Mouse (Mus musculus): Measurements from ENCODE around the gene Nudt7.

The Nudt7 gene

GRCm38 (mm10) chr8:114133510-114134362, at the start of gene Nudt7:
TSS of gene Nudt7 (plus strand) at chr8:114133557.
- peak; percentile 76 for DNase-seq (ENCODE audit: low spot score)

- no peak for DNase-seq (ENCODE audit: low spot score)
Observed at GRCm38 (mm10) chr8:114087932-114088331, 45.4 kb upstream of the Nudt7 start.

- DNase-seq (ENCODE audit: low spot score) = no peak
Observed at GRCm38 (mm10) chr8:114090736-114091135, 42.6 kb upstream of the Nudt7 start.

- DNase-seq (ENCODE audit: low spot score) = no peak
Observed at GRCm38 (mm10) chr8:114093321-114093720, 40.0 kb upstream of the Nudt7 start.

- DNase-seq (ENCODE audit: low spot score) = no peak
Observed at GRCm38 (mm10) chr8:114094526-114094925, 38.8 kb upstream of the Nudt7 start.

- no peak for DNase-seq (ENCODE audit: low spot score)
Observed at GRCm38 (mm10) chr8:114100561-114101206, 32.7 kb upstream of the Nudt7 start.

DNA sequence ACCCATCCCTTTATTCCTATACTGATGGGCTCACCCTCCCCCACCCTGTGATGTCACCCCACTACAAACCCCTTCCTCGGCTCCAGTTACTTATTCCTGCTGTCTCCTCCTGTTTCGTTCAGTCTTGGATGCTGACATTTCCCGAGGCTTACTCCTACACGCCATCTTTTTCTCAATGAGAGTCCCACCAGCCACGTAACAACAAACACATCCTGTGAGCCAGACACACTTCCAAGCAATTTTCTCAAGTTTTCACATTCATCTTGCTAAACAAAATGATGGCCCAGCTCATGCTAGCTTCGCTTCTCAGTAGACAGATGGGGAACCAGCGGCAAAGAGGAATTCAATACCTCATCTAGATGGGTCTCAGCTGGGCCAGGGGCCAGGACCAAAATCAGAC, 30.0 kb upstream of the Nudt7 start:
- no peak for DNase-seq (ENCODE audit: low spot score)

DNA sequence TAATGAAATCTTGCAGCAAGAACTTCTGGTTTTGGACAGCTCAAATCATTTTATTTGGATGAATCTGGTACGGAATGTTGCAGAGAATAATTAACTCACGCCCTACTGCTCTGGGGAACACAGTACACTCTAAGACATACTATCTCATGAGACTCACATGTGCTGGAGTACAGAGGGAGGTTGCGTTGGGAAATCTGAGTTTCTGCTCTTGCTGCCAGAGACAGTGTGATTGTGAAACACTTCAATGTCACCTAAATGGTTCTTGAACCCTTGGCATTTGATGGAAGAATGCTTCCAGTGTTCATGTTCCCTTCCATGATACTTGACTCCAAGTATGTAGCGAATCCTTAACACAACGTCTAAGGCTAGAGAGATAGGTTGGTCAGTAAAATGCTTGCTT, 27.4 kb upstream of the Nudt7 start:
- DNase-seq (ENCODE audit: low spot score) = no peak

DNA sequence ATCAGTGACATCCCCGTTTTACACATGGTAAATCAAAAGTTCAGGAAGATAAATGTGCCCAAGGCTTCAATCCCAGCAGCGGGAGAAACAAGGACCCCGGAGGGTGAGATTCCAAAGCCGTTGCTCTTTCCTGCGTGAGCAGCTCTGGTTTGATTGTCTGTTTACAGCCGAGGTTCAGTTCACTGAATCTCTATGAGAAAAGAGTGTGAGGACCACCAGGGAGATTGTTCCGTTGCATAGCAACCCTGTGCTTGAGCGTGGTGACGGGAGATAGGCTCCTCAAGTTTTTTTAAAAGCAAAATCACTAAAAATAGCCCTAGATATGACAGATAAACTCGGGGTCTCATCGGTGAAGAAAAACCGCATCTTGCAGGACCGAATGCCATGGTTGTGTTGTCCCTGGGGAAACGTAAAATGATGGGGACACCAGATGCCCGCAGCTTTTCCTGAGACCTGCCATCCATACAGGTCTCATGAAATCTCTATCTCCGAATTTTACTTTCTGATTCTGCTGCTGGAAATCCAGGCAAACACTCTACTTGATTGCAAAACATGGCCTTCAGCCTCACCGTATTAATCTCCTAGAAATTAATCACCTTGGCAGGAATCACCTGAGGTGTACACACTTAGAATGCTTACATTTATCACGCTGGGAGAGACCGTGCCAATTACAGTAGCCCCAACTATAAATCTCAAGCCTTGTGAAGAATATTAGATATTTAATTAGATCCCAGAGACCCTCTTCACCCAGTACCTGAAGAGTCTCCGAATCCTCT, 23.8 kb upstream of the Nudt7 start:
- no peak for DNase-seq (ENCODE audit: low spot score)

- DNase-seq (ENCODE audit: low spot score) = no peak
Observed at GRCm38 (mm10) chr8:114115076-114115475, 18.3 kb upstream of the Nudt7 start.

DNA sequence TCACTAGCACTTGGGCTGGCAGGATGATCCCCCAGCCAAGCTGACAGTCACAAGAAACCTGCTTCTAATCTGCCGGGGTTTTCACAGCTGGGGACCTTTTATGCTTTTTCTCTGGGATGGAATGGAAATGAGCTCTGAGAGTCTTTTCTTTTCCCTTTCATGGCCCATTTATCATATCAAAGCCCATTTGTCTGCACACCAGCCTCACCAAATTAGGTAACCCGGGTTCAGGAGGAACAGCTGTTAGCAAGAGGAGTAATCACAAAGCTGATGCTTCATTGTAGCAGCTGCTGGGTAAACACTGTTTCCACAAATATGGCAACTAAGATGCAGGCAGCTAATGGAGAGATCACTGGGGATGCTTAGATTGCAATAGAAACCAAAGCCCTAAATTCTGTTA, 17.3 kb upstream of the Nudt7 start:
- DNase-seq (ENCODE audit: low spot score) = no peak

- no peak for DNase-seq (ENCODE audit: low spot score)
Observed at GRCm38 (mm10) chr8:114117439-114117838, 15.9 kb upstream of the Nudt7 start.

- DNase-seq (ENCODE audit: low spot score) = peak; percentile 37
Observed at GRCm38 (mm10) chr8:114121781-114122180, 11.6 kb upstream of the Nudt7 start.

DNA sequence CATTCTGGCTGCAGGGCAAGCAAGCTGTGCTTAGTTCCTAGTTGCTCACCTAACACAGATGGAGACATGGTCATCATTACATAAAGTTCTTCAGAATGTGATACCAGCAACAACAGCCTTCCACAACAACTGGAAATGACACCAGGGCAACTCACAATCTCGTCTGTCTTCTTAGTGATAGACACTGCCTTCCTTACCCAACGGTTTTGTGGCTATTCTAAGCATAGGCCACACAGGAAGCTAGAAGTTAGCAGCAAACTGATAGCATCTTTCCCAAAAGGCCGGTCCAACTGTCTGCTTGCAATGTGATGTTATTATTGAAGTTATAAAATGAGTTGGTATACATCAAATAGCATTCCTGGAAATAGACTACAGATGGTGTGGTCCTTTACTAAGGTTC, 9.7 kb upstream of the Nudt7 start:
- no peak for DNase-seq (ENCODE audit: low spot score)

DNA sequence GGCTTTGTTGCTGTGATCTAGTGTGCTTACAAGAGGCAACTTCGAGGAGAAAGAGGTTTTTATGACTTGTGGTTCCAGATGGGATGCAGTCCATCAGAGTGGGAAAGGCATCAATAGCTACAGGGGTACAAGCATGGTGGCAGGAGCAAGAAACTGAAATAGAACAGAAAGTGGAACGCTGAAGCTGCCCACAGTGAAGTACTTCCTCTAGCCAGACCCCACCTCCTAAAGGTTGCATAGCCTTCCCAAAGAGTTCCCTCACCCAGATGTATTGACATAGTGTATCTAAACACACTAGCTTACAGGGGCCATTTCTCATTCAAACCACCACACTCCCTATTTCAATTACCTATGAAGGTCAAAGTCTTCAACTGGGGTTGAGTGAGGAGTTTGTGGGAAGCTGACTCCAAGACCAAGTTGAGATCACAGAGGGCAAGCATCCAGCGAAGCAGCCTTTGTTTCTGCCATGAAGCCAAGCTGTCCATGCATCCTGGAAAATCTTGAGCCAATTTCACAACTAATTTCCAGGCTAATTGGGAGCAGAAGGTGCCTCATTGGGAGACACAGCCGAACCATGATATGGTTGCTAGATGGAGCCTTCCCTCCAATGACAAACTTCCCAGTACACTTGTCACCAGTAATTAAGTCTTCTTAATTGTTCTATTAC, 9.1 kb upstream of the Nudt7 start:
- no peak for DNase-seq (ENCODE audit: low spot score)

DNA sequence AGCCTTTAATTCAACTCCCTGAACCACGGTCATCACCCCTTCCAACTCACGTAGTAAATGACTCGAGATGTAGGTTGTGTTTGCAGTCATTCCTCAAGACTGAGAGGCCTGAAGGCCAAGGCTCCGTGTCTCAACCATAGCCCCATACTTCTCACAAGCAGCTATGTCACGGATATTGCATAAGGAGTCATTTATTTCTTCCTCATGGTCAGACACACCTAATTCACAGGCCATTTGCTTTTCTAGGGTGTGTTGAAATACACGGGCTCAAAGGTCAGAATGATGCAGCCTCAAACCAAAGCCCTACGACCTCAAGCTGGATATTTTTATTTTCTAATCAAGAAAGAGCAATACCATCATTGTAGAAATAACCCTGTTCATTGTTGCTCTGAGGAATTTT, 2.5 kb upstream of the Nudt7 start:
- DNase-seq (ENCODE audit: low spot score) = no peak

- no peak for DNase-seq (ENCODE audit: low spot score)
Observed at GRCm38 (mm10) chr8:114131421-114131820, 1.9 kb upstream of the Nudt7 start.

GRCm38 (mm10) chr8:114133050-114133509, 277 bp upstream of the Nudt7 start:
- no peak for DNase-seq (ENCODE audit: low spot score)

GRCm38 (mm10) chr8:114136750-114137149, 3.4 kb downstream of the Nudt7 start:
- DNase-seq (ENCODE audit: low spot score) = no peak

GRCm38 (mm10) chr8:114137181-114137580, 3.8 kb downstream of the Nudt7 start:
- no peak for DNase-seq (ENCODE audit: low spot score)

- DNase-seq (ENCODE audit: low spot score) = no peak
Observed at GRCm38 (mm10) chr8:114140437-114140836, 7.1 kb downstream of the Nudt7 start.

- DNase-seq (ENCODE audit: low spot score) = no peak
Observed at GRCm38 (mm10) chr8:114142199-114142598, 8.8 kb downstream of the Nudt7 start.
